Mouse (Mus musculus): ENCODE results near the gene Stk19. TPM values are rescaled to one million over a fixed set of nuclear protein-coding genes. Genes with fewer than 3 reads are reported as not detected.

The Stk19 gene
- polyA plus RNA-seq (2017; shearing (Covaris generic)) = 22.8 TPM

DNA sequence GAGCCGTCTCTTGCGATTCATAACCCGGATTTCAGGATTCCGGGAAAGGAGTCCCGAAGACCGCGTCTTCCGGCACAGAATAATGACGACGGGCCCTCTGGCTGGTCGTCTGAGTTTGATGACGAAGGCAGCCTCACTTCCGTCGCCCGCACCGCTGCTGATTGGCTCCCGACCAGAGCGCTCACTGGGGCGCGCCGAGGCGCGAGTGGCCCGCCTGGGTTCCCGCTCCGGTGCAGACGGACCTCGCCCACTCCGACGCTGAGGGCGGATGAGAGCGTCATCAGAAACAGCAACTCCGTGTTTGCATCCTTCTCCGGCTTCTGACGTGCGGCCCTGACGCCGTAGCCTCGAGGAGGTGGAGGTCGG, at the start of gene Stk19, which contains the start of gene Dxo:
Gene Stk19 (minus strand): TSS at position 90 of the 366 bp plus-strand sequence.
Gene Dxo (plus strand): TSS at position 164 of the 366 bp plus-strand sequence.

GRCm38 (mm10) chr17:34881683-34882310, 45.1 kb upstream of the Stk19 start, which contains the start of gene Gm20547:
Gm20547 (minus strand) TSS chr17:34882042.

DNA sequence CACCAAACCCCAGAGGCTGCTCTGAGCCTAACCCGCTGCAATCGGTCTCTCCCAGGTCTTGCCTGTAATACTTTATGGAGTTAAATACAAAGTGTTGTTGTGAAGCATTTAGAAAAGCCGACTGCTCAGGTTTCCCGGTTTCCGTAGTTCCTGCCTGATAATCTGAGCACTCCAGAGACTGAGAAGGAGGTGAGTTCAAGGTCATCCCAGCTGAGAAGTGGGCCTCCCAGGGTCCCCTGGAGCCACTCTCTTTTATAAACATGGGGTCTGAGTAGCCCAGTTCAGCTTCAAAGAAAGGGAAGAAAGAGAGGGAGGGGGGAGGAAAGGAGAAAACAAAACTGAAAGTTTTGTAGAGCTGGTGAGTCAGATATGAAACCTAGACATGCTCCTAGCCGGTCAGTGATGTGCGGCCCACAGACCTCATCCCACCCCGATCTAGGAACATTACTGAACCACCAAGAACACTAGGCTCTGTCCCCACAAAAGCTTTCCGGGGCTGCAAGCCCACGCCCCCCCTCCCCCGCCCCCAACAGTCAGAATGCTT, 42.7 kb upstream of the Stk19 start, which contains the start of gene Zbtb12:
Gene Zbtb12 (plus strand): TSS at position 148 of the 544 bp plus-strand sequence.

GRCm38 (mm10) chr17:34862416-34863081, 25.8 kb upstream of the Stk19 start, which contains the start of gene Cfb:
Cfb (minus strand) TSS chr17:34862518.

DNA sequence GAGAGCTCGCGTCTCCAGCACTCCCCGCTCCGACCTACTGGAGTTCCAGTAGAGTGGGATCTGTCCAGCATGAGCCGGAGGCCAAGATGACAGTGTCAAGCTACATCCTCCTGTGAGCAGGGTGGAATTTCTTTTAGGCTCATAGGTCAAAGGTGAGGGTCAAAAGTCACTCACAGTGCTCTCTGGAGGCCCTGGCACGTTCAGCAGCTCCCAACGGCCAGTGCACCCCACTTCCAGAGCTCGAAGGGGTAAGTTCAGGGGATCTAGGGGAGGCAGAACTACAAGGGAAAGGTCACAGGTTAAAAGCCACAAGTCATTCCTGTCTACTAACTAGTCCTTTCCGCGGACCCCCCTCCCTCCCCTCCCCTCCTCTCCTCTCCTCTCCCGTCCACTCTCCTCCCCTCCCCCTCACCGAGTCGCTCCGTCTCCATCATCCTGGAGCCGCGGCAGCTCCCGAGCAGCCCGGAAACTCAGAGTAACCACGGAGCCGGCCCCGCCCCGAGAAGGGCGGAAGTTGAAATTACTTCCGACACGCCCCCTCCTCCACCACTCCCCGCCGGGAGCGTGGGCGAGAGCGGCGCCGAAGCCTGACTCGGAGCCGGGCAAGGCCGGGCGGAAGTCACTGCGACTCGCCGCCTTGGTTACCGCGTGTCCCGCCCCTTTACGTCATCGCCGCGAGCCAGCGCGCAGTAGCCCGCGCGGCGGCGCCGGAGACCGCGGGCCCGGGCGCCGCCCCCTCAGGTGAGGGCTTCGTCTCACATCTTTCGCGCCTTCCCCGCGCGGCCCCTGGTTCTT, 13.2 kb upstream of the Stk19 start, which contains the start of the genes Skiv2l and Nelfe:
Gene Skiv2l (minus strand): TSS at position 489 of the 795 bp plus-strand sequence.
Gene Nelfe (plus strand): TSS at position 670 of the 795 bp plus-strand sequence.

GRCm38 (mm10) chr17:34804301-34804700, 32.4 kb downstream of the Stk19 start, which contains the start of gene Cyp21a1:
Cyp21a1 (minus strand) TSS chr17:34804561.

Other genes with a start within 250 kb of the Stk19 start
- gene Gpsm3, start 247.1 kb downstream of the Stk19 start, polyA plus RNA-seq (2017; shearing (Covaris generic)) = 194 TPM
- gene Pbx2, start 245.7 kb downstream of the Stk19 start, polyA plus RNA-seq (2017; shearing (Covaris generic)) = 5.6 TPM
- gene Ager, start 239.1 kb downstream of the Stk19 start, polyA plus RNA-seq (2017; shearing (Covaris generic)) = not detected
- 59.0 TPM for gene Rnf5, start 233.3 kb downstream of the Stk19 start, polyA plus RNA-seq (2017; shearing (Covaris generic))
- 18.8 TPM for gene Agpat1, start 232.7 kb downstream of the Stk19 start, polyA plus RNA-seq (2017; shearing (Covaris generic))
- 3.2 TPM for gene Egfl8, start 221.0 kb downstream of the Stk19 start, polyA plus RNA-seq (2017; shearing (Covaris generic))
- 28.8 TPM for gene Ppt2, start 208.4 kb downstream of the Stk19 start, polyA plus RNA-seq (2017; shearing (Covaris generic))
- 20.9 TPM for gene Prrt1, start 207.4 kb downstream of the Stk19 start, polyA plus RNA-seq (2017; shearing (Covaris generic))
- 1.00 TPM for gene Fkbpl, start 192.2 kb downstream of the Stk19 start, polyA plus RNA-seq (2017; shearing (Covaris generic))
- gene Atf6b, start 189.8 kb downstream of the Stk19 start, polyA plus RNA-seq (2017; shearing (Covaris generic)) = 55.9 TPM
- gene Tnxb, start 166.4 kb downstream of the Stk19 start, polyA plus RNA-seq (2017; shearing (Covaris generic)) = 0.02 TPM
- not detected for gene C4b, start 93.1 kb downstream of the Stk19 start, polyA plus RNA-seq (2017; shearing (Covaris generic))
- gene Cyp21a1, start 32.4 kb downstream of the Stk19 start, polyA plus RNA-seq (2017; shearing (Covaris generic)) = not detected
- gene Dxo, start 74 bp upstream of the Stk19 start, polyA plus RNA-seq (2017; shearing (Covaris generic)) = 93.8 TPM
- gene Skiv2l, start 13.3 kb upstream of the Stk19 start, polyA plus RNA-seq (2017; shearing (Covaris generic)) = 117 TPM
- gene Nelfe, start 13.4 kb upstream of the Stk19 start, polyA plus RNA-seq (2017; shearing (Covaris generic)) = 34.7 TPM
- gene Cfb, start 25.6 kb upstream of the Stk19 start, polyA plus RNA-seq (2017; shearing (Covaris generic)) = 0.40 TPM
- gene Zbtb12, start 42.5 kb upstream of the Stk19 start, polyA plus RNA-seq (2017; shearing (Covaris generic)) = 0.38 TPM
- not detected for gene Gm20547, start 45.1 kb upstream of the Stk19 start, polyA plus RNA-seq (2017; shearing (Covaris generic))
- 1.4 TPM for gene C2, start 61.3 kb upstream of the Stk19 start, polyA plus RNA-seq (2017; shearing (Covaris generic))
- gene Ehmt2, start 61.5 kb upstream of the Stk19 start, polyA plus RNA-seq (2017; shearing (Covaris generic)) = 55.0 TPM
- not detected for gene Slc44a4, start 77.5 kb upstream of the Stk19 start, polyA plus RNA-seq (2017; shearing (Covaris generic))
- gene Neu1, start 94.3 kb upstream of the Stk19 start, polyA plus RNA-seq (2017; shearing (Covaris generic)) = 63.5 TPM
- gene Hspa1b, start 122.3 kb upstream of the Stk19 start, polyA plus RNA-seq (2017; shearing (Covaris generic)) = 1,521 TPM
- gene Gm20481, start 133.0 kb upstream of the Stk19 start, polyA plus RNA-seq (2017; shearing (Covaris generic)) = 90.8 TPM
- 909 TPM for gene Hspa1a, start 135.2 kb upstream of the Stk19 start, polyA plus RNA-seq (2017; shearing (Covaris generic))
- gene Hspa1l, start 135.8 kb upstream of the Stk19 start, polyA plus RNA-seq (2017; shearing (Covaris generic)) = not detected
- gene Lsm2, start 144.9 kb upstream of the Stk19 start, polyA plus RNA-seq (2017; shearing (Covaris generic)) = 50.0 TPM
- 214 TPM for gene Vars, start 164.0 kb upstream of the Stk19 start, polyA plus RNA-seq (2017; shearing (Covaris generic))
- gene Vwa7, start 179.6 kb upstream of the Stk19 start, polyA plus RNA-seq (2017; shearing (Covaris generic)) = 0.37 TPM
- not detected for gene Sapcd1, start 191.1 kb upstream of the Stk19 start, polyA plus RNA-seq (2017; shearing (Covaris generic))
- gene Msh5, start 209.8 kb upstream of the Stk19 start, polyA plus RNA-seq (2017; shearing (Covaris generic)) = 2.2 TPM
- 334 TPM for gene Clic1, start 213.0 kb upstream of the Stk19 start, polyA plus RNA-seq (2017; shearing (Covaris generic))
- 0.85 TPM for gene Ddah2, start 222.1 kb upstream of the Stk19 start, polyA plus RNA-seq (2017; shearing (Covaris generic))
- not detected for gene Ly6g6c, start 228.4 kb upstream of the Stk19 start, polyA plus RNA-seq (2017; shearing (Covaris generic))
- gene Mpig6b, start 229.2 kb upstream of the Stk19 start, polyA plus RNA-seq (2017; shearing (Covaris generic)) = not detected
- gene Ly6g6e, start 240.0 kb upstream of the Stk19 start, polyA plus RNA-seq (2017; shearing (Covaris generic)) = not detected
- not detected for gene Ly6g6d, start 241.1 kb upstream of the Stk19 start, polyA plus RNA-seq (2017; shearing (Covaris generic))
- gene Ly6g6f, start 248.7 kb upstream of the Stk19 start, polyA plus RNA-seq (2017; shearing (Covaris generic)) = not detected